Mouse (Mus musculus): Measurements from ENCODE around the gene Ispd.

DNA sequence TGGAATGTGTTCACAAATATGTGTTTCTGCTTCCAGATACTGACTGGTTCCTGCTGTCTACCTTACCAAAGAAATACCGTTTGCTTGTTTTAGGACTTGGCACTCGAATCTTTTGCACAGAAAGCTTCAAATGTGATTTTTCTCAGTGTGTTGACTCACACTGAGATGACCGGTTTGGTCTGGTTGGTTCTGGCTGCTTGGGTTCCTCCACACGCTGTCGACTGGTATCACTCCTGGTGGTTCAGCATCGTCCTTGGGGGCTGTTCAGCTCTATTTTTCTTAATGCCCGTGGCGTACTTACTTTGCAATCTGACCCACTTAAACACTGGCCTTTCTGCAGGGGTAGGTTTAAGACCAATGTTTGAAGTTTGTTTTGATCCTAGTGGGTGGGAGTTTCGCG lies 42.4 kb downstream of the Ispd start:
- no peak for TF ChIP-seq CTCF (IDR thresholded peaks at IDR 0.05; ENCODE audit: low read depth)
- no peak for TF ChIP-seq EP300 (IDR thresholded peaks at IDR 0.05; ENCODE audit: low read depth)
